Mouse (Mus musculus): Measurements from ENCODE around the gene Arid3a.

GRCm38 (mm10) chr10:79928907-79929701 lies 2.3 kb downstream of the Arid3a start:
- no peak for TF ChIP-seq CTCF (IDR thresholded peaks at IDR 0.05; ENCODE audit: borderline replicate concordance, insufficient read depth, low read depth, low read length)
- TF ChIP-seq POLR2A (IDR thresholded peaks at IDR 0.05; ENCODE audit: borderline replicate concordance, insufficient read depth, low read length): no peak

Data from cerebellum, adult 2 months (tissue).